Mouse (Mus musculus): ENCODE data around the gene Mt3. TPM values are rescaled to one million over a fixed set of nuclear protein-coding genes. Genes with fewer than 3 reads are reported as not detected.
A peak's percentile ranks its signal among the peaks of the same experiment; 100 is the strongest.
"Not testable (repeated sequence)": the region's sequence is repeated elsewhere in the genome, so short reads cannot be mapped to it uniquely, and the experiment has no call there.

The Mt3 gene
- 1,000 to 10,000 TPM in 2 of 4 experiments, 100 to 1,000 TPM in 2; 946 to 1,303 (median 1,087) TPM for total RNA-seq (2022)

GRCm38 (mm10) chr8:94152513-94153300, at the start of gene Mt3:
Mt3 (plus strand) TSS chr8:94152607.
- DNase-seq (ENCODE audit: low spot score in 2 of 2), result peak; percentile 84 to 89

- peak; percentile 40 to 57 for DNase-seq (ENCODE audit: low spot score in 2 of 2)
Observed at GRCm38 (mm10) chr8:94104146-94104545, 48.3 kb upstream of the Mt3 start.

GRCm38 (mm10) chr8:94107871-94108270, 44.5 kb upstream of the Mt3 start:
- DNase-seq (ENCODE audit: low spot score in 2 of 2), result no peak

GRCm38 (mm10) chr8:94109396-94109795, 43.0 kb upstream of the Mt3 start:
- no peak for DNase-seq (ENCODE audit: low spot score in 2 of 2)

- no peak for DNase-seq (ENCODE audit: low spot score in 2 of 2)
Observed at GRCm38 (mm10) chr8:94109835-94110234, 42.6 kb upstream of the Mt3 start.

GRCm38 (mm10) chr8:94110526-94111177, 41.8 kb upstream of the Mt3 start:
- no peak for DNase-seq (ENCODE audit: low spot score in 2 of 2)

GRCm38 (mm10) chr8:94113435-94113834, 39.0 kb upstream of the Mt3 start:
- DNase-seq (ENCODE audit: low spot score in 2 of 2), result no peak

GRCm38 (mm10) chr8:94113972-94114371, 38.4 kb upstream of the Mt3 start:
- DNase-seq (ENCODE audit: low spot score in 2 of 2), result no peak

- peak; percentile 73 to 79 for DNase-seq (ENCODE audit: low spot score in 2 of 2)
Observed at GRCm38 (mm10) chr8:94118776-94119430, 33.5 kb upstream of the Mt3 start.

- peak in 1 of 2 experiments; percentile 16 for DNase-seq (ENCODE audit: low spot score in 2 of 2)
Observed at GRCm38 (mm10) chr8:94121625-94122024, 30.8 kb upstream of the Mt3 start.

- DNase-seq (ENCODE audit: low spot score in 2 of 2), result peak; percentile 46 to 47
Observed at GRCm38 (mm10) chr8:94122711-94123468, 29.5 kb upstream of the Mt3 start.

- no peak for DNase-seq (ENCODE audit: low spot score in 2 of 2)
Observed at GRCm38 (mm10) chr8:94127711-94128110, 24.7 kb upstream of the Mt3 start.

- no peak for DNase-seq (ENCODE audit: low spot score in 2 of 2)
Observed at GRCm38 (mm10) chr8:94129133-94129789, 23.1 kb upstream of the Mt3 start.

- peak in 1 of 2 experiments; percentile 28 for DNase-seq (ENCODE audit: low spot score in 2 of 2)
Observed at GRCm38 (mm10) chr8:94130126-94130525, 22.3 kb upstream of the Mt3 start.

GRCm38 (mm10) chr8:94132096-94132495, 20.3 kb upstream of the Mt3 start:
- DNase-seq (ENCODE audit: low spot score in 2 of 2), result no peak

GRCm38 (mm10) chr8:94134601-94135000, 17.8 kb upstream of the Mt3 start:
- DNase-seq (ENCODE audit: low spot score in 2 of 2), result not testable (repeated sequence)

GRCm38 (mm10) chr8:94135556-94135955, 16.9 kb upstream of the Mt3 start:
- DNase-seq (ENCODE audit: low spot score in 2 of 2), result no peak

GRCm38 (mm10) chr8:94136192-94136591, 16.2 kb upstream of the Mt3 start:
- DNase-seq (ENCODE audit: low spot score in 2 of 2), result no peak

- DNase-seq (ENCODE audit: low spot score in 2 of 2), result no peak
Observed at GRCm38 (mm10) chr8:94136933-94137332, 15.5 kb upstream of the Mt3 start, which contains the start of gene Mt4. Mt4 (plus strand) TSS chr8:94137197.

- DNase-seq (ENCODE audit: low spot score in 2 of 2), result no peak
Observed at GRCm38 (mm10) chr8:94140266-94140795, 12.1 kb upstream of the Mt3 start.
